Mouse (Mus musculus) megakaryocyte-erythroid progenitor cell, adult 5 weeks (primary cell): ENCODE data around the gene Slc27a4. TPM values are rescaled to one million over a fixed set of nuclear protein-coding genes. Genes with fewer than 3 reads are reported as not detected.

ENCODE experiments used
- polyA plus RNA-seq: library from polyadenylated mRNA; stranded (reverse); fragments of >175 nt; gene quantifications from 2 replicates; pipeline ENCODE4 v1.2.3, GENCODE M21; 2012

Slc27a4 gene
- polyA plus RNA-seq: 12.8 and 14.6 TPM in 2 replicates

DNA sequence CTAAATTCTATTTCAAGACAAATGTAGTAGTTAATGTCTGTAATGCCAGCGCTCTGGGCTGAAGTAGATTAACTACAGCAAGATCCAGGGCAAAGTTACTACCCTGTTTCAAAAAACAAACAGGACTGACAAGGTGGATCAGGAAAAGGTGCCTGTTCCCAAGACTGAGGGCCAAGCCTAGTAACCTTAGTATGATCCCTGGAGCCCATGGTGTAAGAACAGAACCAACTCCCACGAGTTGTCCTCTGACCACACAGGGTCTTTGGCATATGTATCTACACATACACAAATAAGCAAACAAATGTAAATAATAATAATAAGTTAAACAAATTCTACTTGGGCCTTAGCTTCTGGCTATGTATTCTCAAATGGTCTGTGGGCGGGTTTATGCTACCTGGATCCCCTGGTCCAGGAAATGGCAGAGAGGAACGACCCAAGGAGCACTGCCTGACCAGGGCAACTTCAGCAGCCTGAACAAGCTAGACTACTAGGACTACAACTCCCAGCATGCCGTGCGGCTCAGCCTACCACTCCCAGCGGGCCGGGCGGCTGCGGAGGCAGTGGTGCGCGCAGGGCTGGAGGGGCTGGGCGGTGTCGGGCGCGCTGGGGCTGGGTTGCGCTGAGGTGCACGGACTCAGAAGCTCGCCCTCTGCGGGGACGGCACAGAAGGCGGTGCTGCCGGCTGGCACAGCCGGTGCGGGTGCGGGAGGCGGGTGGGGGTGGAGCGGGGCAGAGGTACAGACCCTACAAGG lies at the start of gene Slc27a4:
TSS of gene Slc27a4 (plus strand) at position 560 of the 752 bp plus-strand sequence.

DNA sequence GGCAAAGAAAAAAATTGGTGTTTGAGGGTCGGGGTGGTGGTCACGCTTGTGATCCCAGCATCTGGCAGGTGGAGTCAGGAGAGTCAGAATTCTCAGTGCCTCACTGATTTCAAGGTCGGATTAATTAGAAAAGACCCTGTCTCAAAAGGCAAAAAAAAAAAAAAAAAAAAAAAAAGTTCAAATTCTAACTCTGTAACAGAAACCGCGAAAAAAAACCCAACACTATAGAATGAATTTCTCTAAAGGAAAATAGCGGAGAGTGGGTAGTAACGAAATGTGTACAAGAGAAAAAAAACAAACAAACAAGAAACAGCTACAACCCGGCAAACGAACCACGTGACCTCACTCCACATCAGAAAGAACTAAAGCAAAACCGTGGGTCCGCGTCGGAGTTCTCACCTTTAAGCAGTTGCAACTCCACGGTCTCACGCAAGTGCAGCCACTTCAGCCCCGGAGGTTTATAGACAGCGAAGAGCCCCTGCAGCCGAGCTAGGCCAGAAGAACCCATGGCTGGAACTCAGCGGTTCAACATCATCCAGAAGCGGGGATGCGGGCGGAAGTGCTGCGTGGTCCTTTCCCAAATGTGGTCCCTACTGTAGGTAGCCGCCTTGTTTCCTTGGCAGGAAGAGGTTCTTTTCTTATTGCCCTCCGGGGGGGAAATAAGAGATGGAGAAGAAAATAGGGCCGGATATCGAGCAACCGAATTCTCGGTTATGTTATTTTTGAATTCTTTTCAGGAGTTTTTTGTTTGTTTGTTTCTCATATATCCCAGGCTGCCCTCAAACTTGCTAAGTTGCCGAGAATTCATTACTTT lies 15.1 kb upstream of the Slc27a4 start, which contains the start of gene Coq4:
TSS of gene Coq4 (plus strand) at position 390 of the 814 bp plus-strand sequence.

GRCm38 (mm10) chr2:29787937-29788681 lies 14.3 kb upstream of the Slc27a4 start, which contains the start of gene Trub2:
TSS of gene Trub2 (minus strand) at chr2:29788502.

GRCm38 (mm10) chr2:29820025-29820817 lies 17.8 kb downstream of the Slc27a4 start, which contains the start of gene Urm1:
TSS of gene Urm1 (plus strand) at chr2:29820075.

Other genes starting within 250 kb of the Slc27a4 start
- 39.8 and 49.0 TPM in 2 replicates for gene Rapgef1, start 182.9 kb upstream of the Slc27a4 start, polyA plus RNA-seq
- not detected in 2 replicates for gene Gm13420, start 50.9 kb upstream of the Slc27a4 start, polyA plus RNA-seq
- not detected in 2 replicates for gene Gm13547, start 43.3 kb upstream of the Slc27a4 start, polyA plus RNA-seq
- gene Coq4, start 15.1 kb upstream of the Slc27a4 start, polyA plus RNA-seq: 117 and 152 TPM in 2 replicates
- 7.4 and 8.4 TPM in 2 replicates for gene Trub2, start 14.1 kb upstream of the Slc27a4 start, polyA plus RNA-seq
- gene Urm1, start 17.4 kb downstream of the Slc27a4 start, polyA plus RNA-seq: 69.0 and 81.2 TPM in 2 replicates
- 29.6 and 30.5 TPM in 2 replicates for gene Cercam, start 66.5 kb downstream of the Slc27a4 start, polyA plus RNA-seq
- gene Odf2, start 86.6 kb downstream of the Slc27a4 start, polyA plus RNA-seq: 26.2 and 45.0 TPM in 2 replicates
- gene Gle1, start 132.8 kb downstream of the Slc27a4 start, polyA plus RNA-seq: 51.3 and 60.3 TPM in 2 replicates
- 49.7 and 55.9 TPM in 2 replicates for gene Sptan1, start 162.9 kb downstream of the Slc27a4 start, polyA plus RNA-seq
- 26.0 and 26.5 TPM in 2 replicates for gene Wdr34, start 246.2 kb downstream of the Slc27a4 start, polyA plus RNA-seq